Mouse (Mus musculus): Measurements from ENCODE around the gene Trim59.

Trim59 gene

GRCm38 (mm10) chr3:69004437-69005337, 39.9 kb downstream of the Trim59 start, which contains the start of the genes Ift80 and Smc4:
Gene Ift80 (minus strand): TSS chr3:69004570.
Gene Smc4 (plus strand): TSS chr3:69004738.
- DNase-seq: peak; percentile 94

- no peak for DNase-seq
Observed at GRCm38 (mm10) chr3:69004055-69004436, 40.5 kb downstream of the Trim59 start.

GRCm38 (mm10) chr3:69002781-69003180, 41.8 kb downstream of the Trim59 start:
- peak; percentile 9 for DNase-seq

GRCm38 (mm10) chr3:68986550-68986949, 58.0 kb downstream of the Trim59 start:
- DNase-seq: no peak

Data from cerebellum, adult 11-12 months (tissue).